ENCODE assay signal across 8 mouse cellular contexts in genomic region chr13:112928038-112928668, GRCm38 (mm10). TPM values are rescaled to one million over a fixed set of nuclear protein-coding genes. Genes with fewer than 3 reads are reported as not detected.
A peak's percentile ranks its signal among the peaks of the same experiment; 100 is the strongest.
DNase-seq lines count a peak whose midpoint lies in the region; ATAC-seq and TF ChIP-seq lines count a peak whose summit lies in the region.

No protein-coding gene starts in this region.

- no peak for TF ChIP-seq CTCF in stomach, postnatal 0 days (IDR thresholded peaks at IDR 0.05; ENCODE audit: low read depth)

- DNase-seq in thymus, postnatal 0 days (ENCODE audit: low spot score) = peak; percentile 32
- no peak for DNase-seq in thymus, postnatal 10 days (ENCODE audit: low spot score in 2 of 2)
- DNase-seq in stomach, postnatal 0 days (ENCODE audit: low spot score) = no peak
- DNase-seq in spleen, postnatal 14 days (ENCODE audit: low spot score in 2 of 2) = no peak
- no peak for DNase-seq in adrenal gland, postnatal 4 days (ENCODE audit: low spot score in 2 of 2)

- peak overlapping the region; percentile 94 for H3K4me3 ChIP-seq in erythroblast, embryonic 14.5 days (replicated peaks)
- peak overlapping the region; percentile 89 for H3K4me3 ChIP-seq in limb, embryonic 12.5 days (replicated peaks)
- peak overlapping the region; percentile 70 for H3K4me3 ChIP-seq in stomach, postnatal 0 days (ENCODE audit: low read depth, low read length)

- H3K36me3 ChIP-seq in erythroblast, embryonic 14.5 days (ENCODE audit: control insufficient read depth) = peaks cover 30% of the 10 kb centered on the region
- peaks cover 28% of the 10 kb centered on the region for H3K36me3 ChIP-seq in limb, embryonic 12.5 days
- H3K36me3 ChIP-seq in stomach, postnatal 0 days (ENCODE audit: control insufficient read depth, insufficient read depth, low read length) = peaks cover 2% of the 10 kb centered on the region; the same call in 1 of the 2 replicates

- no peaks in the 10 kb centered on the region for H3K27me3 ChIP-seq in erythroblast, embryonic 14.5 days (ENCODE audit: control insufficient read depth)
- no peaks in the 10 kb centered on the region for H3K27me3 ChIP-seq in limb, embryonic 12.5 days
- no peaks in the 10 kb centered on the region for H3K27me3 ChIP-seq in stomach, postnatal 0 days (ENCODE audit: control insufficient read depth, insufficient read depth, low read length)

- 6% methylated on average over 8 of the region's 8 CpGs for WGBS in limb, embryonic 12.5 days
- 4% methylated on average over 8 of the region's 8 CpGs for WGBS in stomach, postnatal 0 days

- peaks cover 33% of the 10 kb centered on the region for H3K4me1 ChIP-seq in erythroblast, embryonic 14.5 days (ENCODE audit: control insufficient read depth)
- peaks cover 26% of the 10 kb centered on the region for H3K4me1 ChIP-seq in limb, embryonic 12.5 days (replicated peaks)
- H3K4me1 ChIP-seq in stomach, postnatal 0 days (replicated peaks; ENCODE audit: control insufficient read depth, insufficient read depth) = 0 out of 2 replicates have a peak, but pooled peaks cover 3% of the 10 kb centered on the region

- TF ChIP-seq EP300 in stomach, postnatal 0 days (optimal IDR thresholded peaks at IDR 0.05) = no peak

- peak overlapping the region; percentile 89 for H3K27ac ChIP-seq in limb, embryonic 12.5 days
- peak overlapping the region; percentile 85 for H3K27ac ChIP-seq in stomach, postnatal 0 days (replicated peaks)

- no peaks in the 10 kb centered on the region for H3K9me3 ChIP-seq in erythroblast, embryonic 14.5 days (ENCODE audit: control insufficient read depth, low read length)
- H3K9me3 ChIP-seq in limb, embryonic 12.5 days = no peaks in the 10 kb centered on the region
- H3K9me3 ChIP-seq in stomach, postnatal 0 days (ENCODE audit: control insufficient read depth, low read length) = no peaks in the 10 kb centered on the region

- ATAC-seq in erythroblast, adult 5-6 weeks (replicated peaks; ENCODE audit: low FRiP score, poor library complexity, severe bottlenecking) = no peak; the same call in 1 of the 2 replicates
- ATAC-seq in limb, embryonic 12.5 days (ENCODE audit: insufficient number of reproducible peaks, insufficient read depth, low FRiP score, low TSS enrichment, low read depth) = no peak
- no peak; the same call in 1 of the 2 replicates for ATAC-seq in stomach, postnatal 0 days (ENCODE audit: low FRiP score, low TSS enrichment)

- peak overlapping the region; percentile 79 for H3K4me2 ChIP-seq in limb, embryonic 12.5 days
- H3K4me2 ChIP-seq in stomach, postnatal 0 days (replicated peaks; ENCODE audit: low read depth) = peak overlapping the region; percentile 62

- H3K9ac ChIP-seq in limb, embryonic 12.5 days (replicated peaks) = peak overlapping the region; percentile 80
- H3K9ac ChIP-seq in stomach, postnatal 0 days (ENCODE audit: low read length) = peak overlapping the region; percentile 69

RNA-seq across cellular contexts. Expression of gene Dhx29, which starts 0.9 kb away (rescaled TPM):
- polyA plus RNA-seq in erythroblast, embryonic 14.5 days (2012) = 0.14 and 0.17 TPM in 2 replicates
- total RNA-seq in erythroblast, adult 5-6 weeks (2015; ENCODE audit: low replicate concordance) = 3.1 and 9.2 TPM in 2 replicates
- total RNA-seq in erythroblast, adult 5-6 weeks (2017; ENCODE audit: low replicate concordance) = 6.4 and 7.8 TPM in 2 replicates
- polyA plus RNA-seq in thymus, postnatal 0 days (2015; fragmentation: Nextera tagmentation; extraction: Ambion mirVana) = 29.3 and 30.7 TPM in 2 replicates
- polyA plus RNA-seq in limb, embryonic 12.5 days (2016; fragmentation: Nextera tagmentation; extraction: Ambion mirVana) = 38.4 and 43.4 TPM in 2 replicates
- 11.3 and 13.0 TPM in 2 replicates for polyA plus RNA-seq in stomach, postnatal 0 days (2015; fragmentation: Nextera tagmentation; extraction: Ambion mirVana)
- total RNA-seq in adrenal gland, postnatal 4 days (2021) = 10 to 100 TPM; 15.2 to 15.3 TPM

RNA-seq across cellular contexts. Expression of gene Mtrex, which starts 1.0 kb away (rescaled TPM):
- 0.34 TPM in 2 replicates for polyA plus RNA-seq in erythroblast, embryonic 14.5 days (2012)
- total RNA-seq in erythroblast, adult 5-6 weeks (2015; ENCODE audit: low replicate concordance) = 34.9 and 56.7 TPM in 2 replicates
- total RNA-seq in erythroblast, adult 5-6 weeks (2017; ENCODE audit: low replicate concordance) = 33.9 and 51.3 TPM in 2 replicates
- 54.6 and 56.2 TPM in 2 replicates for polyA plus RNA-seq in thymus, postnatal 0 days (2015; fragmentation: Nextera tagmentation; extraction: Ambion mirVana)
- polyA plus RNA-seq in limb, embryonic 12.5 days (2016; fragmentation: Nextera tagmentation; extraction: Ambion mirVana) = 96.6 and 97.3 TPM in 2 replicates
- polyA plus RNA-seq in stomach, postnatal 0 days (2015; fragmentation: Nextera tagmentation; extraction: Ambion mirVana) = 21.5 and 21.7 TPM in 2 replicates
- total RNA-seq in adrenal gland, postnatal 4 days (2021) = 10 to 100 TPM; 46.0 to 56.6 TPM

RNA-seq across cellular contexts. Expression of gene Ccno, which starts 59.4 kb away (rescaled TPM):
- not detected in 2 replicates for polyA plus RNA-seq in erythroblast, embryonic 14.5 days (2012)
- total RNA-seq in erythroblast, adult 5-6 weeks (2015; ENCODE audit: low replicate concordance) = 5.2 and 10.0 TPM in 2 replicates
- 2.0 TPM in 2 replicates for total RNA-seq in erythroblast, adult 5-6 weeks (2017; ENCODE audit: low replicate concordance)
- polyA plus RNA-seq in thymus, postnatal 0 days (2015; fragmentation: Nextera tagmentation; extraction: Ambion mirVana) = 1.2 TPM in 2 replicates
- 0.21 and 0.37 TPM in 2 replicates for polyA plus RNA-seq in limb, embryonic 12.5 days (2016; fragmentation: Nextera tagmentation; extraction: Ambion mirVana)
- 0.21 and 0.41 TPM in 2 replicates for polyA plus RNA-seq in stomach, postnatal 0 days (2015; fragmentation: Nextera tagmentation; extraction: Ambion mirVana)
- total RNA-seq in adrenal gland, postnatal 4 days (2021) = under 1 TPM; 0.62 to 0.71 TPM

Comparison
In these comparisons a context has a peak if more than half of its experiments do, and no peak if none do; other contexts are left out.
1. RNA of gene Dhx29, which starts 0.9 kb away (polyA plus RNA-seq): 38.4 to 43.4 TPM in limb, embryonic 12.5 days, 29.3 to 30.7 TPM in thymus, postnatal 0 days and 11.3 to 13.0 TPM in stomach, postnatal 0 days; 0.14 to 0.17 TPM in erythroblast, embryonic 14.5 days; every median in the first group is over 10 times any median in the second.
2. RNA of gene Mtrex, which starts 1.0 kb away (polyA plus RNA-seq): 96.6 to 97.3 TPM in limb, embryonic 12.5 days, 54.6 to 56.2 TPM in thymus, postnatal 0 days and 21.5 to 21.7 TPM in stomach, postnatal 0 days; 0.34 TPM in erythroblast, embryonic 14.5 days; every median in the first group is over 10 times any median in the second.
3. Peak in every context shown above with its lines, with median percentiles within 50 percentile points of each other: H3K4me3 ChIP-seq.